Mouse (Mus musculus): Measurements from ENCODE around the gene Pcnt.

Pcnt gene

GRCm38 (mm10) chr10:76442178-76443088, at the start of gene Pcnt:
Gene Pcnt, minus strand, starts transcription at chr10:76442786.
- in situ Hi-C loops (cut with MboI; ENCODE audit: low pct_unique_long_range_greater_than_20kb in 1 of 2, low sequenced_read_pairs in 2 of 2, unreplicated experiment in 1 of 2): no loop called here

GRCm38 (mm10) chr10:76489205-76489604, 46.6 kb upstream of the Pcnt start:
- in situ Hi-C loops (cut with MboI; ENCODE audit: low pct_unique_long_range_greater_than_20kb in 1 of 2, low sequenced_read_pairs in 2 of 2, unreplicated experiment in 1 of 2): no loop called here

GRCm38 (mm10) chr10:76488265-76488664, 45.7 kb upstream of the Pcnt start:
- in situ Hi-C loops (cut with MboI; ENCODE audit: low pct_unique_long_range_greater_than_20kb in 1 of 2, low sequenced_read_pairs in 2 of 2, unreplicated experiment in 1 of 2): no loop called here

GRCm38 (mm10) chr10:76486302-76486701, 43.7 kb upstream of the Pcnt start:
- in situ Hi-C loops (cut with MboI; ENCODE audit: low pct_unique_long_range_greater_than_20kb in 1 of 2, low sequenced_read_pairs in 2 of 2, unreplicated experiment in 1 of 2): no loop called here

GRCm38 (mm10) chr10:76481480-76481879, 38.9 kb upstream of the Pcnt start:
- in situ Hi-C loops (cut with MboI; ENCODE audit: low pct_unique_long_range_greater_than_20kb in 1 of 2, low sequenced_read_pairs in 2 of 2, unreplicated experiment in 1 of 2): no loop called here

- in situ Hi-C loops (cut with MboI; ENCODE audit: low pct_unique_long_range_greater_than_20kb in 1 of 2, low sequenced_read_pairs in 2 of 2, unreplicated experiment in 1 of 2): no loop called here
Measured at GRCm38 (mm10) chr10:76480851-76481250, 38.3 kb upstream of the Pcnt start.

DNA sequence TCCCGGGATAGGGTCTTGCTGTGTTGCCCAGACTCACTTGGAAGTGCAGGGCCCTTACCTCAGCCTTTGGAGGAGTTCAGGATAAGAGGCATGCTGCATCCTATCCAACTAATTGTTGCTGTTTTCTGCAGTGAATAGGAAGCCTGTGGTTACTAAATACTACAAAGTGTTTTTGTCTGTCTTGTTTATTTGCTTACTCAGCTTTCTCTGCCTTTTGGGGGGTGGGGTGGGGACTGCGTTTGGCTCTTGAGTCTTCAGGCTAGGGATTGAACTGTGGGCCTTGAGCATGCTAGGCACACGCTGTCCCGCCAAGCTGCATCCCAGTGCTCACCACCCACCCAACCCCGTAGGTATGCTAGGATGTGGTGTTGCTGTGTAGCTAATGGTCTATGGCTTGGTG, 31.2 kb upstream of the Pcnt start:
- in situ Hi-C loops (cut with MboI; ENCODE audit: low pct_unique_long_range_greater_than_20kb in 1 of 2, low sequenced_read_pairs in 2 of 2, unreplicated experiment in 1 of 2): no loop called here

GRCm38 (mm10) chr10:76468203-76469162, 25.9 kb upstream of the Pcnt start, which contains the start of the genes Mcm3ap and Ybey:
Gene Mcm3ap, plus strand, starts transcription at chr10:76468927.
Gene Ybey, minus strand, starts transcription at chr10:76469114.
- in situ Hi-C loops (cut with MboI; ENCODE audit: low pct_unique_long_range_greater_than_20kb in 1 of 2, low sequenced_read_pairs in 2 of 2, unreplicated experiment in 1 of 2): no loop called here

GRCm38 (mm10) chr10:76462721-76463120, 20.1 kb upstream of the Pcnt start:
- in situ Hi-C loops (cut with MboI; ENCODE audit: low pct_unique_long_range_greater_than_20kb in 1 of 2, low sequenced_read_pairs in 2 of 2, unreplicated experiment in 1 of 2): no loop called here

GRCm38 (mm10) chr10:76462312-76462711, 19.7 kb upstream of the Pcnt start:
- in situ Hi-C loops (cut with MboI; ENCODE audit: low pct_unique_long_range_greater_than_20kb in 1 of 2, low sequenced_read_pairs in 2 of 2, unreplicated experiment in 1 of 2): no loop called here

DNA sequence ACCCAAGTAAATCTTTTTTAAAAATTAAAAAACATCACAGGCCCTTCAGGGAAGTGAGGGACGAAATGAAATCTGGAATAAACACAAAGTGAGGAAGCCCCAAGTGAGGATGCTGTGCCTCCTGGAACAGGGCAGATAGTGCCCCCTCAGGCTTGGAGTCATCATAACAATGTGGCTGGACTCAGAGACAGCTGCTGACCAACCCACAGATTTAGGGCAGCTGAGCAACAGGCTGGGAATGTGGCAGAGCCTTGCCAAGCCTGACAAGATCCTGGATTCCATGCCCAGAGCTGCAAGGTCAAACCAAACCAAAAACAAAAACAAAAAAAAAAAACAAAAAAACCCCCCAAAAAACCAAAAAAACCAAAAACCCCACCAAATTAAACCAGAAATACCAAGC, 18.7 kb upstream of the Pcnt start:
- in situ Hi-C loops (cut with MboI; ENCODE audit: low pct_unique_long_range_greater_than_20kb in 1 of 2, low sequenced_read_pairs in 2 of 2, unreplicated experiment in 1 of 2): no loop called here

GRCm38 (mm10) chr10:76455289-76455688, 12.7 kb upstream of the Pcnt start:
- in situ Hi-C loops (cut with MboI; ENCODE audit: low pct_unique_long_range_greater_than_20kb in 1 of 2, low sequenced_read_pairs in 2 of 2, unreplicated experiment in 1 of 2): no loop called here

DNA sequence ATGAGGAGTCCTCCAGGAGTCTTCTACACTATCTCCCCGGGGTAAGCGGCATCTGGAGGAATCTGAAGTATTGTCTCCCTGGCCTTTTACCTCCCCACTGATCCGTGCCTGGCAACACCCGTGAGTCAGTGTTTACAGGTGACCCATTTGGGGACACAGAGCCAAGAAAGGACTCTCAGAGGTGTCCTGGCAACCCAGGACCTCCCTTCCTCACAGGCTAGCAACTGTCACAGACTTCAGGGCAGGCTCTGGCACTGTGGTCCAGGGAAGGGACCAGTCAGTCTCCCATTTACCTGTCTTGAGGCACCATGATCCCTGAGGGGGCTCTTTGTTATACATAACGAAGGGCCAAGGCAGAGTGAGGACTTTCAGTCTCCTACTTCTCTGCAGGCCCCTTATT, 6.3 kb upstream of the Pcnt start, which contains the start of gene 2610028H24Rik:
Gene 2610028H24Rik (plus strand): TSS at position 231 of the 400 bp plus-strand sequence.
- in situ Hi-C loops (cut with MboI; ENCODE audit: low pct_unique_long_range_greater_than_20kb in 1 of 2, low sequenced_read_pairs in 2 of 2, unreplicated experiment in 1 of 2): no loop called here

GRCm38 (mm10) chr10:76447406-76448229, 5.0 kb upstream of the Pcnt start:
- in situ Hi-C loops (cut with MboI; ENCODE audit: low pct_unique_long_range_greater_than_20kb in 1 of 2, low sequenced_read_pairs in 2 of 2, unreplicated experiment in 1 of 2): no loop called here

DNA sequence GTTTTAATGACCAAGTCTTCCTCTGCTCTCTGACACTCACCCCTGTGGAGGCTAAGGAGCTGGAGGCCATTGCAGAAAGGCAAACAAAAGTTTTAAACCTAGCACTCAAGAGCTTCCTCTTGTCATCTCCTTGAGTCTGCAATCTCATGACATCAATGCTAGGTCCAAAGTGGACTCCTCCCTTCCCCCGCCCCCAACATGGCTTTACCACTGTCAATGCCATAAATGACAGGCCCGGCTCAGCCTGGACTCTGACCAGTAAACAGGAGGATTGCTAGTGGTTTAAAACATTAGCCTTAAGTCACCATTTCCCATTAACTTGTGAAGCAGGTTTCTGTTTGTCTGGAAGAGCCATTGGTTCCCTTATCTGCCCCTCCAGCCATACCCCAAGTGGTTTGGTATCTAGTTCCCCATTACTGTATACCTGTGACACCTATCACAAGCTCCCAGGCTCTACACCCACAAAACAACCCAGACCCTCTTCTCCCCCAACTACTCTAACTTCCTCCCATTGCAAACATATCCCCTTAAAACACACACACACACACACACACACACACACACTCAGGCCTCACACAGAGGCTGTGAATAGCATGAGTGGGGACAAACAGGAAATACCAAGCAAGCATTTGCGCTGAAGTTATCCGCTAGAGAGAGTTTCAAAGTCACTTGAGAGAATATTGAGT, 3.6 kb upstream of the Pcnt start:
- in situ Hi-C loops (cut with MboI; ENCODE audit: low pct_unique_long_range_greater_than_20kb in 1 of 2, low sequenced_read_pairs in 2 of 2, unreplicated experiment in 1 of 2): no loop called here

DNA sequence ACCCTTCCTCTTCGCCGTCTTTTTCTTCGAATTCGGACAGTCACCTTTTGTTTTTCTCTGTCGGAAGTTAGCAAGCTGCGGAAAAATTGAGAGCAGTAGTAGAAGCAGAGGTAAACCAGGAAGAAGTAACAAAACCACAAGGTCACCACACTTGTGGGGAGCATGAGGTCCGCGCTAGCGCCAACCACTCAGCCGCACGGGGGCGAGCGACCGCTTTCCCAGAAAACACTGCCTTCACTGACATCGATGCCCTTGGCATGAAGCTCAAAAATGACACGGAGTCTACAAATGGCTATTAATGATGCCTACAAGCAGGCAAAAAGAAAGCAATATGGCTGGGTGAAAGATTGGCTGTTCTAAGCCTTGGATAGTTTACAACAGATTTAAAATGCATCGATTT, 2.3 kb downstream of the Pcnt start, which contains the start of gene AC141477.1:
Gene AC141477.1 (minus strand): TSS at position 164 of the 400 bp plus-strand sequence.
- in situ Hi-C loops (cut with MboI; ENCODE audit: low pct_unique_long_range_greater_than_20kb in 1 of 2, low sequenced_read_pairs in 2 of 2, unreplicated experiment in 1 of 2): no loop called here

- in situ Hi-C loops (cut with MboI; ENCODE audit: low pct_unique_long_range_greater_than_20kb in 1 of 2, low sequenced_read_pairs in 2 of 2, unreplicated experiment in 1 of 2): no loop called here
Measured at GRCm38 (mm10) chr10:76439107-76439890, 3.3 kb downstream of the Pcnt start.

Measured in mouse embryonic stem cell (cell line).